31 mouse cellular contexts compared by ENCODE assay signal in genomic region chr9:124113777-124114176, GRCm38 (mm10). TPM values are rescaled to one million over a fixed set of nuclear protein-coding genes. Genes with fewer than 3 reads are reported as not detected.
"Had no signal": no experiment of that assay in that cellular context is flagged by ENCODE, and none has a peak within 500 bp of the region (broad histone marks: within the 10 kb centered on the region; RNA-seq: fewer than 3 reads in every experiment).

No protein-coding gene starts in this region.

- H3K4me2 ChIP-seq: limb, embryonic 12.5 days; limb, embryonic 13.5 days; limb, embryonic 15.5 days; liver, embryonic 11.5 days; lung, embryonic 14.5 days; lung, embryonic 15.5 days; midbrain, embryonic 11.5 days; midbrain, embryonic 12.5 days; midbrain, embryonic 13.5 days; midbrain, embryonic 15.5 days; neural tube, embryonic 12.5 days had no signal

- H3K27me3 ChIP-seq: limb, embryonic 12.5 days; limb, embryonic 13.5 days; limb, embryonic 15.5 days; liver, embryonic 12.5 days; liver, embryonic 13.5 days; liver, embryonic 15.5 days; lung, embryonic 15.5 days; megakaryocyte, embryonic 14.5 days; midbrain, embryonic 12.5 days; midbrain, embryonic 13.5 days; midbrain, embryonic 15.5 days; neural tube, embryonic 12.5 days had no signal

- H3K36me3 ChIP-seq: limb, embryonic 10.5 days; limb, embryonic 12.5 days; limb, embryonic 13.5 days; limb, embryonic 15.5 days; liver, embryonic 12.5 days; liver, embryonic 13.5 days; liver, embryonic 15.5 days; lung, embryonic 15.5 days; midbrain, embryonic 12.5 days; midbrain, embryonic 13.5 days; midbrain, embryonic 15.5 days; neural tube, embryonic 12.5 days had no signal

- H3K4me1 ChIP-seq: limb, embryonic 10.5 days; limb, embryonic 12.5 days; limb, embryonic 13.5 days; limb, embryonic 15.5 days; lung, embryonic 15.5 days; midbrain, embryonic 12.5 days; midbrain, embryonic 13.5 days; midbrain, embryonic 15.5 days; neural tube, embryonic 12.5 days had no signal

- H3K9me3 ChIP-seq: limb, embryonic 10.5 days; limb, embryonic 12.5 days; limb, embryonic 13.5 days; limb, embryonic 15.5 days; liver, embryonic 12.5 days; liver, embryonic 13.5 days; liver, embryonic 15.5 days; lung, embryonic 15.5 days; megakaryocyte, embryonic 14.5 days; midbrain, embryonic 12.5 days; midbrain, embryonic 13.5 days; midbrain, embryonic 15.5 days; neural tube, embryonic 12.5 days had no signal

- DNase-seq: left cerebral cortex, postnatal 4 days; liver; liver, embryonic 13.5 days; liver, postnatal 0 days; lung, adult 18-20 months; lung, adult 2 months; lung, embryonic 14.5 days; lung, postnatal 10 days; lung, postnatal 14 days; lung, postnatal 36 days; lung, postnatal 4 days; midbrain, embryonic 14.5 days had no signal

- H3K4me3 ChIP-seq: limb, embryonic 10.5 days; limb, embryonic 12.5 days; limb, embryonic 13.5 days; limb, embryonic 15.5 days; liver, embryonic 12.5 days; liver, embryonic 13.5 days; liver, embryonic 15.5 days; lung, embryonic 15.5 days; megakaryocyte, embryonic 14.5 days; midbrain, embryonic 12.5 days; midbrain, embryonic 13.5 days; midbrain, embryonic 15.5 days; myocyte; neural tube, embryonic 12.5 days had no signal

- H3K27ac ChIP-seq: limb, embryonic 10.5 days; limb, embryonic 12.5 days; limb, embryonic 13.5 days; limb, embryonic 15.5 days; liver, embryonic 14.5 days; lung, embryonic 15.5 days; macrophage; midbrain, embryonic 12.5 days; midbrain, embryonic 13.5 days; midbrain, embryonic 15.5 days; neural tube, embryonic 12.5 days had no signal

- H3K9ac ChIP-seq: limb, embryonic 12.5 days; limb, embryonic 13.5 days; limb, embryonic 15.5 days; liver, embryonic 12.5 days; liver, embryonic 13.5 days; liver, embryonic 14.5 days; liver, embryonic 15.5 days; liver, postnatal 0 days; lung, embryonic 14.5 days; lung, embryonic 15.5 days; midbrain, embryonic 12.5 days; midbrain, embryonic 13.5 days; midbrain, embryonic 15.5 days; neural tube, embryonic 12.5 days had no signal

- ATAC-seq: liver, postnatal 0 days; lung, postnatal 0 days; midbrain, embryonic 13.5 days; midbrain, embryonic 15.5 days; midbrain, embryonic 16.5 days had no signal

RNA-seq across cellular contexts. Expression of gene Ccr5, which starts 7.6 kb away (rescaled TPM):
- polyA plus RNA-seq: myocyte had no signal

RNA-seq across cellular contexts. Expression of gene Ccr2, which starts 12.0 kb away (rescaled TPM):
- polyA plus RNA-seq: midbrain, embryonic 16.5 days; myocyte had no signal
